Mouse (Mus musculus) frontal cortex, adult 2 months (tissue): ENCODE results near the gene Atxn3. TPM values are rescaled to one million over a fixed set of nuclear protein-coding genes. Genes with fewer than 3 reads are reported as not detected.

Experiments used
- DNase-seq, 2 experiments: peaks; one replicate each; pipeline ENCODE4 v3.0.0; 2022; ENCODE audit warnings: low spot score in 1 of 2; ENCODE audit errors: extremely low spot score in 1 of 2
- polyA plus RNA-seq: library from polyadenylated mRNA; depleted of rRNA; stranded (reverse); fragments of >200 nt; gene quantifications from 2 replicates; pipeline ENCODE4 v1.2.3, GENCODE M21; 2012; rRNA removed

Atxn3 gene
- polyA plus RNA-seq = 21.0 and 21.5 TPM in 2 replicates

- peak; percentile 92 to 98 for DNase-seq
These were observed at the start of gene Atxn3 for GRCm38 (mm10) chr12:101957942-101958544. Atxn3 (minus strand) TSS chr12:101958246.

- no peak for DNase-seq
These were observed 42.7 kb upstream of the Atxn3 start for GRCm38 (mm10) chr12:102000785-102001184.

GRCm38 (mm10) chr12:101998929-101999328, 40.9 kb upstream of the Atxn3 start:
- DNase-seq = no peak

- no peak for DNase-seq
These were observed 36.8 kb upstream of the Atxn3 start for GRCm38 (mm10) chr12:101994576-101995467.

GRCm38 (mm10) chr12:101987659-101988058, 29.6 kb upstream of the Atxn3 start:
- no peak for DNase-seq

GRCm38 (mm10) chr12:101985110-101985509, 27.1 kb upstream of the Atxn3 start:
- peak in 1 of 2 experiments; percentile 62 for DNase-seq

- no peak for DNase-seq
These were observed 24.9 kb upstream of the Atxn3 start for GRCm38 (mm10) chr12:101982977-101983376.

GRCm38 (mm10) chr12:101981559-101981958, 23.5 kb upstream of the Atxn3 start:
- DNase-seq = no peak

- no peak for DNase-seq
These were observed 22.2 kb upstream of the Atxn3 start for GRCm38 (mm10) chr12:101980266-101980665.

GRCm38 (mm10) chr12:101979213-101979750, 21.2 kb upstream of the Atxn3 start:
- no peak for DNase-seq

GRCm38 (mm10) chr12:101978588-101978987, 20.5 kb upstream of the Atxn3 start:
- DNase-seq = no peak

- DNase-seq = no peak
These were observed 20.1 kb upstream of the Atxn3 start for GRCm38 (mm10) chr12:101978162-101978561.

- DNase-seq = no peak
These were observed 19.4 kb upstream of the Atxn3 start for GRCm38 (mm10) chr12:101977404-101977915.

GRCm38 (mm10) chr12:101976651-101977403, 18.8 kb upstream of the Atxn3 start:
- no peak for DNase-seq

- peak; percentile 41 to 79 for DNase-seq
These were observed 17.8 kb upstream of the Atxn3 start, which contains the start of gene Cpsf2 for GRCm38 (mm10) chr12:101975601-101976571. Cpsf2 (plus strand) TSS chr12:101975988.

GRCm38 (mm10) chr12:101975167-101975600, 17.1 kb upstream of the Atxn3 start:
- no peak for DNase-seq

- DNase-seq = no peak
These were observed 16.5 kb upstream of the Atxn3 start for GRCm38 (mm10) chr12:101974571-101974970.

GRCm38 (mm10) chr12:101972230-101972629, 14.2 kb upstream of the Atxn3 start:
- no peak for DNase-seq

- no peak for DNase-seq
These were observed 13.3 kb upstream of the Atxn3 start for GRCm38 (mm10) chr12:101971311-101971710.
